ENCODE assay signal across 8 mouse cellular contexts in genomic region chr7:127195544-127196295, GRCm38 (mm10). TPM values are rescaled to one million over a fixed set of nuclear protein-coding genes. Genes with fewer than 3 reads are reported as not detected.
DNase-seq lines count a peak whose midpoint lies in the region; ATAC-seq and TF ChIP-seq lines count a peak whose summit lies in the region.

TSS of gene Cd2bp2 (minus strand) at chr7:127196050.

- peak within 1 kb of the TSS; percentile 58 for H3K9ac ChIP-seq in heart, embryonic 15.5 days
- peak within 1 kb of the TSS; percentile 84 for H3K9ac ChIP-seq in liver, embryonic 14.5 days (replicated peaks)
- H3K9ac ChIP-seq in neural tube, embryonic 11.5 days (ENCODE audit: low read length) = peak within 1 kb of the TSS; percentile 84
- H3K9ac ChIP-seq in stomach, postnatal 0 days (ENCODE audit: low read length) = peak within 1 kb of the TSS; percentile 71

- H3K4me1 ChIP-seq in forebrain, embryonic 10.5 days = peaks cover 33% of the 10 kb centered on the region
- peaks cover 21% of the 10 kb centered on the region for H3K4me1 ChIP-seq in heart, embryonic 15.5 days (replicated peaks)
- peaks cover 16 to 19% of the 10 kb centered on the region in 2 experiments for H3K4me1 ChIP-seq in liver, embryonic 14.5 days (replicated peaks; ENCODE audit: control insufficient read depth in 2 of 2, insufficient read depth in 2 of 2, low read length in 1 of 2)
- peaks cover 10% of the 10 kb centered on the region for H3K4me1 ChIP-seq in neural tube, embryonic 11.5 days (ENCODE audit: control insufficient read depth, insufficient read depth, low read length)
- peaks cover 3% of the 10 kb centered on the region; the same call in 1 of the 2 replicates for H3K4me1 ChIP-seq in stomach, postnatal 0 days (replicated peaks; ENCODE audit: control insufficient read depth, insufficient read depth)

- peak within 1 kb of the TSS; percentile 86 for H3K4me3 ChIP-seq in forebrain, embryonic 10.5 days
- H3K4me3 ChIP-seq in heart, embryonic 15.5 days = peak within 1 kb of the TSS; percentile 66
- peak within 1 kb of the TSS; percentile 92 to 95 for H3K4me3 ChIP-seq in liver, embryonic 14.5 days (ENCODE audit: insufficient read depth in 1 of 2, low read depth in 2 of 2, low read length in 2 of 2)
- H3K4me3 ChIP-seq in neural tube, embryonic 11.5 days (ENCODE audit: low read depth, low read length) = peak within 1 kb of the TSS; percentile 64
- H3K4me3 ChIP-seq in stomach, postnatal 0 days (ENCODE audit: low read depth, low read length) = peak within 1 kb of the TSS; percentile 64

- peak; percentile 93 to 94 for DNase-seq in CD8-positive naive resting alpha-beta T cell, adult 2 months (ENCODE audit: low read depth in 2 of 2, low spot score in 2 of 2)
- DNase-seq in c-Kit-positive CD71-negative TER-119-negative erythroid progenitor cells, embryonic 14.5 days (ENCODE audit: low read depth) = peak; percentile 94
- peak; percentile 97 for DNase-seq in forebrain, embryonic 10.5 days (ENCODE audit: extremely low spot score, low spot score)
- peak; percentile 96 to 99 for DNase-seq in kidney, postnatal 25 days
- peak; percentile 97 for DNase-seq in liver, embryonic 14.5 days (ENCODE audit: low read depth in 3 of 3, low spot score in 3 of 3)
- peak; percentile 95 for DNase-seq in neural tube, embryonic 11.5 days (ENCODE audit: low spot score)
- peak; percentile 94 for DNase-seq in stomach, postnatal 0 days (ENCODE audit: low spot score)

- TF ChIP-seq CTCF in liver, embryonic 14.5 days (IDR thresholded peaks at IDR 0.05; ENCODE audit: low read depth) = peak; percentile 54
- peak; percentile 66 for TF ChIP-seq CTCF in stomach, postnatal 0 days (IDR thresholded peaks at IDR 0.05; ENCODE audit: low read depth)

- ATAC-seq in heart, embryonic 15.5 days (replicated peaks; ENCODE audit: insufficient number of reproducible peaks, insufficient read depth, low FRiP score, low read depth) = peak; percentile 94
- peak; percentile 93 for ATAC-seq in liver, embryonic 14.5 days (ENCODE audit: insufficient read depth)
- ATAC-seq in neural tube, embryonic 11.5 days (ENCODE audit: insufficient read depth, low FRiP score, low TSS enrichment) = peak; percentile 96
- ATAC-seq in stomach, postnatal 0 days (ENCODE audit: low FRiP score, low TSS enrichment) = peak; percentile 96

- TF ChIP-seq EP300 in liver, embryonic 14.5 days (IDR thresholded peaks at IDR 0.05; ENCODE audit: low read depth) = peak; percentile 66
- peak; percentile 98 for TF ChIP-seq EP300 in stomach, postnatal 0 days (optimal IDR thresholded peaks at IDR 0.05)

- WGBS in forebrain, embryonic 10.5 days = under 1% methylated on average over 51 of the region's 51 CpGs
- under 1% methylated on average over 51 of the region's 51 CpGs for WGBS in heart, embryonic 15.5 days
- under 1% methylated on average over 51 of the region's 51 CpGs for WGBS in liver, embryonic 14.5 days (ENCODE audit: insufficient replicate concordance)
- under 1% methylated on average over 51 of the region's 51 CpGs for WGBS in neural tube, embryonic 11.5 days
- 0% methylated on average over 51 of the region's 51 CpGs for WGBS in stomach, postnatal 0 days

- no peaks in the 10 kb centered on the region for H3K9me3 ChIP-seq in forebrain, embryonic 10.5 days
- H3K9me3 ChIP-seq in heart, embryonic 15.5 days (replicated peaks) = no peaks in the 10 kb centered on the region
- H3K9me3 ChIP-seq in liver, embryonic 14.5 days (ENCODE audit: control insufficient read depth, low read length) = no peaks in the 10 kb centered on the region
- no peaks in the 10 kb centered on the region for H3K9me3 ChIP-seq in neural tube, embryonic 11.5 days (ENCODE audit: control insufficient read depth, low read length)
- H3K9me3 ChIP-seq in stomach, postnatal 0 days (ENCODE audit: control insufficient read depth, low read length) = no peaks in the 10 kb centered on the region

- H3K27ac ChIP-seq in forebrain, embryonic 10.5 days = peak within 1 kb of the TSS; percentile 93
- H3K27ac ChIP-seq in heart, embryonic 15.5 days = peak within 1 kb of the TSS; percentile 79
- H3K27ac ChIP-seq in liver, embryonic 14.5 days = peak within 1 kb of the TSS; percentile 81
- H3K27ac ChIP-seq in neural tube, embryonic 11.5 days (ENCODE audit: low read depth, low read length) = peak within 1 kb of the TSS; percentile 82
- H3K27ac ChIP-seq in stomach, postnatal 0 days (replicated peaks) = peak within 1 kb of the TSS; percentile 91

- no peaks in the 10 kb centered on the region for H3K27me3 ChIP-seq in forebrain, embryonic 10.5 days (ENCODE audit: poor library complexity, severe bottlenecking)
- H3K27me3 ChIP-seq in heart, embryonic 15.5 days = no peaks in the 10 kb centered on the region
- H3K27me3 ChIP-seq in liver, embryonic 14.5 days (ENCODE audit: control insufficient read depth, insufficient read depth, low read length) = no peaks in the 10 kb centered on the region
- H3K27me3 ChIP-seq in neural tube, embryonic 11.5 days (ENCODE audit: control insufficient read depth, insufficient read depth, low read length) = no peaks in the 10 kb centered on the region
- H3K27me3 ChIP-seq in stomach, postnatal 0 days (ENCODE audit: control insufficient read depth, insufficient read depth, low read length) = no peaks in the 10 kb centered on the region

- H3K36me3 ChIP-seq in forebrain, embryonic 10.5 days (replicated peaks) = peaks cover 84% of the 10 kb centered on the region
- peaks cover 68% of the 10 kb centered on the region for H3K36me3 ChIP-seq in heart, embryonic 15.5 days
- H3K36me3 ChIP-seq in liver, embryonic 14.5 days (replicated peaks; ENCODE audit: control insufficient read depth, insufficient read depth, low read depth) = peaks cover 58% of the 10 kb centered on the region
- H3K36me3 ChIP-seq in neural tube, embryonic 11.5 days (ENCODE audit: control insufficient read depth, insufficient read depth, low read length) = peaks cover 26% of the 10 kb centered on the region
- H3K36me3 ChIP-seq in stomach, postnatal 0 days (ENCODE audit: control insufficient read depth, insufficient read depth, low read length) = peaks cover 17% of the 10 kb centered on the region; the same call in 1 of the 2 replicates

- H3K4me2 ChIP-seq in heart, embryonic 15.5 days = peak within 1 kb of the TSS; percentile 71
- H3K4me2 ChIP-seq in liver, embryonic 14.5 days (ENCODE audit: low read depth) = peak within 1 kb of the TSS; percentile 90
- H3K4me2 ChIP-seq in neural tube, embryonic 11.5 days (ENCODE audit: low read depth) = peak within 1 kb of the TSS; percentile 90
- H3K4me2 ChIP-seq in stomach, postnatal 0 days (replicated peaks; ENCODE audit: low read depth) = peak within 1 kb of the TSS; percentile 70

RNA-seq across cellular contexts. Expression of gene Cd2bp2, which starts in this region (rescaled TPM):
- polyA plus RNA-seq in forebrain, embryonic 10.5 days (2016; fragmentation: Nextera tagmentation; extraction: Ambion mirVana) = 111 and 114 TPM in 2 replicates
- 35.4 and 42.5 TPM in 2 replicates for polyA plus RNA-seq in heart, embryonic 15.5 days (2015; fragmentation: Nextera tagmentation; extraction: Ambion mirVana)
- polyA plus RNA-seq in liver, embryonic 14.5 days (2012; rRNA removed) = 17.6 and 27.6 TPM in 2 replicates
- polyA plus RNA-seq in liver, embryonic 14.5 days (2014; fragmentation: Nextera tagmentation; extraction: Ambion mirVana) = 17.4 and 18.4 TPM in 2 replicates
- 91.6 and 92.0 TPM in 2 replicates for polyA plus RNA-seq in neural tube, embryonic 11.5 days (2014; fragmentation: Nextera tagmentation; extraction: Ambion mirVana)
- 22.8 and 25.2 TPM in 2 replicates for polyA plus RNA-seq in stomach, postnatal 0 days (2015; fragmentation: Nextera tagmentation; extraction: Ambion mirVana)

Comparison
In these comparisons a context has a peak if more than half of its experiments do, and no peak if none do; other contexts are left out.
1. Peak in every context shown above with its lines: DNase-seq, ATAC-seq, H3K4me3 ChIP-seq and H3K27ac ChIP-seq.